In genomic region chr19:56788952-56789351, GRCm38 (mm10) we compare ENCODE assay signal across 23 mouse cellular contexts. TPM values are rescaled to one million over a fixed set of nuclear protein-coding genes. Genes with fewer than 3 reads are reported as not detected.
"Had no signal": no experiment of that assay in that cellular context is flagged by ENCODE, and none has a peak within 500 bp of the region (broad histone marks: within the 10 kb centered on the region; RNA-seq: fewer than 3 reads in every experiment).

No protein-coding gene starts in this region.

- H3K27ac ChIP-seq: heart, adult 2 months; heart, embryonic 13.5 days; heart, embryonic 15.5 days; hindbrain, embryonic 10.5 days; hindbrain, embryonic 12.5 days; hindbrain, embryonic 14.5 days; intestine, embryonic 15.5 days; left cerebral cortex, adult 2 months; limb, embryonic 10.5 days; limb, embryonic 12.5 days; liver, embryonic 13.5 days had no signal

- DNase-seq: forebrain, postnatal 0 days; gastrocnemius, postnatal 10 days; gastrocnemius, postnatal 36 days; heart, adult 11 months; heart, adult 2 months; heart, postnatal 4 days; kidney, adult 18-20 months; kidney, adult 8-10 months; kidney, postnatal 10 days; kidney, postnatal 25 days; kidney, postnatal 4 days; liver; liver, embryonic 13.5 days had no signal

- H3K4me3 ChIP-seq: heart, adult 2 months; heart, embryonic 13.5 days; heart, embryonic 15.5 days; hindbrain, embryonic 10.5 days; hindbrain, embryonic 12.5 days; intestine, embryonic 15.5 days; left cerebral cortex, adult 2 months; limb, embryonic 10.5 days; limb, embryonic 12.5 days; liver, embryonic 13.5 days had no signal

RNA-seq across cellular contexts. Expression of gene Tdrd1, which starts 37.1 kb away (rescaled TPM):
- total RNA-seq: gastrocnemius, adult 18-20 months; gastrocnemius, postnatal 10 days; gastrocnemius, postnatal 36 days; heart, adult 2 months had no signal
